Mouse (Mus musculus): ENCODE data around the gene Nudt3.
A peak's percentile ranks its signal among the peaks of the same experiment; 100 is the strongest.

Nudt3 gene

GRCm38 (mm10) chr17:27565163-27565941 is 57.9 kb downstream of the Nudt3 start, which contains the start of gene AI413582:
Gene AI413582 (minus strand): TSS chr17:27565756.
- peak; percentile 93 to 94 for DNase-seq (ENCODE audit: low spot score in 2 of 2)

- DNase-seq (ENCODE audit: low spot score in 2 of 2) = peak in 1 of 2 experiments; percentile 31
Observed at GRCm38 (mm10) chr17:27564391-27565162, 58.7 kb downstream of the Nudt3 start.

GRCm38 (mm10) chr17:27563771-27564244 is 59.5 kb downstream of the Nudt3 start:
- no peak for DNase-seq (ENCODE audit: low spot score in 2 of 2)

GRCm38 (mm10) chr17:27561809-27562526 is 61.3 kb downstream of the Nudt3 start:
- no peak for DNase-seq (ENCODE audit: low spot score in 2 of 2)

- DNase-seq (ENCODE audit: low spot score in 2 of 2) = no peak
Observed at GRCm38 (mm10) chr17:27560926-27561480, 62.3 kb downstream of the Nudt3 start.

- no peak for DNase-seq (ENCODE audit: low spot score in 2 of 2)
Observed at GRCm38 (mm10) chr17:27559596-27559995, 63.7 kb downstream of the Nudt3 start.

GRCm38 (mm10) chr17:27558845-27559244 is 64.5 kb downstream of the Nudt3 start:
- DNase-seq (ENCODE audit: low spot score in 2 of 2) = no peak

GRCm38 (mm10) chr17:27557927-27558661 is 65.2 kb downstream of the Nudt3 start:
- DNase-seq (ENCODE audit: low spot score in 2 of 2) = no peak

GRCm38 (mm10) chr17:27557181-27557926 is 65.9 kb downstream of the Nudt3 start:
- peak; percentile 51 to 65 for DNase-seq (ENCODE audit: low spot score in 2 of 2)

GRCm38 (mm10) chr17:27556315-27557011 is 66.8 kb downstream of the Nudt3 start, which contains the start of gene Hmga1:
Gene Hmga1 (plus strand): TSS chr17:27556497.
- DNase-seq (ENCODE audit: low spot score in 2 of 2) = peak; percentile 80 to 91

- DNase-seq (ENCODE audit: low spot score in 2 of 2) = peak; percentile 87 to 91
Observed at GRCm38 (mm10) chr17:27555512-27556172, 67.7 kb downstream of the Nudt3 start.

- peak; percentile 73 for DNase-seq (ENCODE audit: low spot score in 2 of 2)
Observed at GRCm38 (mm10) chr17:27555075-27555511, 68.2 kb downstream of the Nudt3 start.

- DNase-seq (ENCODE audit: low spot score in 2 of 2) = no peak
Observed at GRCm38 (mm10) chr17:27554062-27554960, 69.0 kb downstream of the Nudt3 start.

GRCm38 (mm10) chr17:27552215-27553201 is 70.8 kb downstream of the Nudt3 start:
- DNase-seq (ENCODE audit: low spot score in 2 of 2) = peak; percentile 20 to 32

- DNase-seq (ENCODE audit: low spot score in 2 of 2) = peak in 1 of 2 experiments; percentile 31
Observed at GRCm38 (mm10) chr17:27551393-27551940, 71.8 kb downstream of the Nudt3 start.

GRCm38 (mm10) chr17:27549234-27549633 is 74.1 kb downstream of the Nudt3 start:
- DNase-seq (ENCODE audit: low spot score in 2 of 2) = no peak

Measured in natural killer cell, adult 2 months (primary cell).